Mouse (Mus musculus): Measurements from ENCODE around the gene Prss47. TPM values are rescaled to one million over a fixed set of nuclear protein-coding genes. Genes with fewer than 3 reads are reported as not detected.

Gene Prss47
- polyA plus RNA-seq (2012; ENCODE audit: insufficient read depth, low replicate concordance), result 0.30 TPM in 1 of 2 replicates, not detected in the other

GRCm38 (mm10) chr13:65052660-65053059, at the start of gene Prss47:
TSS of gene Prss47 (minus strand) at chr13:65052760.
- peaks cover 26% of the 10 kb centered on the region for H3K9me3 ChIP-seq
- no peak within 1 kb of the TSS for H3K4me3 ChIP-seq (replicated peaks)
- no peaks in the 10 kb centered on the region for H3K4me1 ChIP-seq
- no peaks in the 10 kb centered on the region for H3K27me3 ChIP-seq (replicated peaks)
- H3K36me3 ChIP-seq (replicated peaks; ENCODE audit: low read length), result no peaks in the 10 kb centered on the region
- TF ChIP-seq GATA1 (IDR thresholded peaks at IDR 0.05; ENCODE audit: borderline replicate concordance, low read length) (no peak), FLI1 (IDR thresholded peaks at IDR 0.05; ENCODE audit: low read length) (no peak)

- Histone ChIP-seq H3K36me3 (replicated peaks; ENCODE audit: low read length) (peaks cover 48% of the 10 kb centered on the region), H3K4me3 (replicated peaks) (no peak overlapping the region), H3K9me3 (peaks cover 26% of the 10 kb centered on the region), H3K27me3 (replicated peaks) (no peaks in the 10 kb centered on the region), H3K4me1 (peaks cover 21% of the 10 kb centered on the region)
- TF ChIP-seq GATA1 (IDR thresholded peaks at IDR 0.05; ENCODE audit: borderline replicate concordance, low read length) (no peak), FLI1 (IDR thresholded peaks at IDR 0.05; ENCODE audit: low read length) (no peak)
Measured at GRCm38 (mm10) chr13:65101232-65101631, 48.7 kb upstream of the Prss47 start.

- H3K4me3 ChIP-seq (replicated peaks), result no peak overlapping the region
- H3K36me3 ChIP-seq (replicated peaks; ENCODE audit: low read length), result peaks cover 49% of the 10 kb centered on the region
- TF ChIP-seq GATA1 (IDR thresholded peaks at IDR 0.05; ENCODE audit: borderline replicate concordance, low read length) (no peak), FLI1 (IDR thresholded peaks at IDR 0.05; ENCODE audit: low read length) (no peak)
- H3K9me3 ChIP-seq, result peaks cover 27% of the 10 kb centered on the region
- no peaks in the 10 kb centered on the region for H3K27me3 ChIP-seq (replicated peaks)
- peaks cover 21% of the 10 kb centered on the region for H3K4me1 ChIP-seq
Measured at GRCm38 (mm10) chr13:65100678-65101077, 48.1 kb upstream of the Prss47 start.

DNA sequence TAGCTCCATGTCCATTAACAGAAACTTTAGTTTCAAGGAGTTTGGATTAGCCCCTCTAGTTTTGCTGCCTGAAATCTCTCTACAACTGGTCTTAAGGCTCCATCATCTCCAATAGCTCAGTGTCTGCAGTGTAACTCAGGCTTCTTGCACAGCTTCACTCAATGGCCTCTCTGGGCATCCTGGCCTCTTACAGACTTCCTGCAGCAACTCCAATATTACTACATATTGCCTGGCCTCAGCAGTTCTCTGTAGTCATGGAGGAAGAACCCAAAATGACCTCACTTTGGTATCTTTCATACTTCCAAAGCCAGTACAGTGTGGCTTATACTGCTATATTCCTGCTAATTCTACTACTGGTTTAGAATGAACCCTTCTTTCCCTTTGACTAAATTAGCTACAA, 44.5 kb upstream of the Prss47 start:
- peaks cover 60% of the 10 kb centered on the region for H3K36me3 ChIP-seq (replicated peaks; ENCODE audit: low read length)
- no peaks in the 10 kb centered on the region for H3K27me3 ChIP-seq (replicated peaks)
- H3K4me1 ChIP-seq, result peaks cover 17% of the 10 kb centered on the region
- H3K9me3 ChIP-seq, result peaks cover 23% of the 10 kb centered on the region
- H3K4me3 ChIP-seq (replicated peaks), result no peak overlapping the region
- TF ChIP-seq GATA1 (IDR thresholded peaks at IDR 0.05; ENCODE audit: borderline replicate concordance, low read length) (no peak), FLI1 (IDR thresholded peaks at IDR 0.05; ENCODE audit: low read length) (no peak)

DNA sequence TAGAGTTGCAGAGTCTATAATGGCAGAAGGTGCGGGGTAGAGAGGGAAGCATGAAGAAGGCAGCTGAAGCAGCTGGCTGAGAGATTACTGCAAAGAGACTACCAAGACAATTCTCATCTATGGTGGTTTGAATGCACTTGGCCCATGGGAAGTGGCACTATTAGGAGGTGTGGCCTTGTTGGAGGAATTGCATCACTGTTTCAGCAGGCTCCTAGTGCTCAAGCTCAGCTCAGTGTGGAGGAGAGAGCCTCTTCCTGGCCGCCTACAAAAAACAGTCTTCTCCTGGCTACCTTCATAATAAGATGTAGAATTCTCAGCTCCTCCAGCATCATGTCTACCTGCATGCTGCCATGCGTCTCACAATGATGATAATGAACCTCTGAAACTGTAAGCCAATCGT, 43.4 kb upstream of the Prss47 start:
- H3K4me1 ChIP-seq, result peaks cover 11% of the 10 kb centered on the region
- TF ChIP-seq FLI1 (IDR thresholded peaks at IDR 0.05; ENCODE audit: low read length) (no peak), GATA1 (IDR thresholded peaks at IDR 0.05; ENCODE audit: borderline replicate concordance, low read length) (no peak)
- peaks cover 23% of the 10 kb centered on the region for H3K9me3 ChIP-seq
- peaks cover 63% of the 10 kb centered on the region for H3K36me3 ChIP-seq (replicated peaks; ENCODE audit: low read length)
- no peak overlapping the region for H3K4me3 ChIP-seq (replicated peaks)
- no peaks in the 10 kb centered on the region for H3K27me3 ChIP-seq (replicated peaks)

- TF ChIP-seq GATA1 (IDR thresholded peaks at IDR 0.05; ENCODE audit: borderline replicate concordance, low read length) (no peak), FLI1 (IDR thresholded peaks at IDR 0.05; ENCODE audit: low read length) (no peak)
- Histone ChIP-seq H3K36me3 (replicated peaks; ENCODE audit: low read length) (peaks cover 90% of the 10 kb centered on the region), H3K9me3 (no peaks in the 10 kb centered on the region), H3K4me1 (no peaks in the 10 kb centered on the region), H3K4me3 (replicated peaks) (no peak overlapping the region), H3K27me3 (replicated peaks) (no peaks in the 10 kb centered on the region)
Measured at GRCm38 (mm10) chr13:65069969-65070368, 17.4 kb upstream of the Prss47 start.

- no peaks in the 10 kb centered on the region for H3K9me3 ChIP-seq
- H3K36me3 ChIP-seq (replicated peaks; ENCODE audit: low read length), result no peaks in the 10 kb centered on the region
- no peaks in the 10 kb centered on the region for H3K4me1 ChIP-seq
- H3K4me3 ChIP-seq (replicated peaks), result no peak overlapping the region
- no peaks in the 10 kb centered on the region for H3K27me3 ChIP-seq (replicated peaks)
- TF ChIP-seq GATA1 (IDR thresholded peaks at IDR 0.05; ENCODE audit: borderline replicate concordance, low read length), result no peak
- no peak for TF ChIP-seq FLI1 (IDR thresholded peaks at IDR 0.05; ENCODE audit: low read length)
Measured at GRCm38 (mm10) chr13:65035057-65035456, 17.5 kb downstream of the Prss47 start.

DNA sequence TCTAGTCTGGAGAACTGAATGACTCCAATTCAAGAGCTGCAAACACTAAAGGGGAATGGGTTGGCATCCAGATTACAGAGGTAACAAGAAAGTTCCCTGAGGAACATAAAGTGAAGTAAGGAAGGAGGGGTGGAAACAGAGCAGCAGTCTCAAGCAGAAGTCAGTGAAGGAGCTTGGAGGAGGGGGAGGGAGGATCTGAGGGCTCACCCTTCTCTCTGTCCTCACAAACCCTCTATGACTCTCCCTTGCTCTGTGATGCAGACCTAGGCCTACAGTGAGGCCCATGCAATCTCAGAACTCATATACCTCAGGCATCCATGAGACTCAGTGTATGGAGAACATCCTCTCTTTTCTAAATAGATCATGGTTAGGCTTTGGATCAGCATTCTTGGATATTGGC, 19.8 kb downstream of the Prss47 start, which contains the start of gene Spata31d1c:
Spata31d1c (plus strand) TSS at position 301 of the 400 bp plus-strand sequence.
- no peaks in the 10 kb centered on the region for H3K9me3 ChIP-seq
- no peaks in the 10 kb centered on the region for H3K4me1 ChIP-seq
- no peaks in the 10 kb centered on the region for H3K36me3 ChIP-seq (replicated peaks; ENCODE audit: low read length)
- H3K27me3 ChIP-seq (replicated peaks), result no peaks in the 10 kb centered on the region
- TF ChIP-seq FLI1 (IDR thresholded peaks at IDR 0.05; ENCODE audit: low read length) (no peak), GATA1 (IDR thresholded peaks at IDR 0.05; ENCODE audit: borderline replicate concordance, low read length) (no peak)
- H3K4me3 ChIP-seq (replicated peaks), result no peak within 1 kb of the TSS

- TF ChIP-seq FLI1 (IDR thresholded peaks at IDR 0.05; ENCODE audit: low read length) (no peak), GATA1 (IDR thresholded peaks at IDR 0.05; ENCODE audit: borderline replicate concordance, low read length) (no peak)
- Histone ChIP-seq H3K36me3 (replicated peaks; ENCODE audit: low read length) (no peaks in the 10 kb centered on the region), H3K27me3 (replicated peaks) (no peaks in the 10 kb centered on the region)
Measured at GRCm38 (mm10) chr13:65011052-65011738, 41.4 kb downstream of the Prss47 start.

GRCm38 (mm10) chr13:65007971-65008370, 44.6 kb downstream of the Prss47 start:
- Histone ChIP-seq H3K36me3 (replicated peaks; ENCODE audit: low read length) (no peaks in the 10 kb centered on the region), H3K4me1 (peaks cover 7% of the 10 kb centered on the region; the same call in 1 of the 2 replicates), H3K9me3 (no peaks in the 10 kb centered on the region), H3K4me3 (replicated peaks) (no peak overlapping the region), H3K27me3 (replicated peaks) (no peaks in the 10 kb centered on the region)
- no peak for TF ChIP-seq FLI1 (IDR thresholded peaks at IDR 0.05; ENCODE audit: low read length)
- no peak for TF ChIP-seq GATA1 (IDR thresholded peaks at IDR 0.05; ENCODE audit: borderline replicate concordance, low read length)

More at GRCm38 (mm10) chr13:65011052-65011738, 41.4 kb downstream of the Prss47 start:
- Histone ChIP-seq H3K9me3 (no peaks in the 10 kb centered on the region), H3K4me3 (replicated peaks) (no peak overlapping the region), H3K4me1 (peaks cover 7% of the 10 kb centered on the region; the same call in 1 of the 2 replicates)

Measured in megakaryocyte, embryonic 14.5 days (primary cell).